In genomic region chr17:31144040-31145037, GRCm38 (mm10) we compare ENCODE assay signal across 15 mouse cellular contexts. TPM values are rescaled to one million over a fixed set of nuclear protein-coding genes. Genes with fewer than 3 reads are reported as not detected.
A peak's percentile ranks its signal among the peaks of the same experiment; 100 is the strongest.
DNase-seq lines count a peak whose midpoint lies in the region; ATAC-seq and TF ChIP-seq lines count a peak whose summit lies in the region.
"Had no signal": no experiment of that assay in that cellular context is flagged by ENCODE, and none has a peak within 500 bp of the region (broad histone marks: within the 10 kb centered on the region; RNA-seq: fewer than 3 reads in every experiment).

Tff2 (minus strand) TSS chr17:31144282.

- no peaks in the 10 kb centered on the region for H3K4me1 ChIP-seq in liver, embryonic 11.5 days (replicated peaks; ENCODE audit: control insufficient read depth, insufficient read depth, low read length)
- H3K4me1 ChIP-seq: heart, embryonic 12.5 days; limb, embryonic 12.5 days had no signal

- TF ChIP-seq CTCF in brain, embryonic 14.5 days (IDR thresholded peaks at IDR 0.05; ENCODE audit: borderline replicate concordance, extremely low read depth, insufficient read depth, insufficient read length): no peak

- H3K36me3 ChIP-seq in liver, embryonic 11.5 days (ENCODE audit: control insufficient read depth, insufficient read depth, low read length): no peaks in the 10 kb centered on the region
- H3K36me3 ChIP-seq: heart, embryonic 12.5 days; limb, embryonic 12.5 days had no signal

- ATAC-seq in liver, embryonic 11.5 days (replicated peaks; ENCODE audit: low FRiP score): no peak

- H3K4me2 ChIP-seq in liver, embryonic 11.5 days: no peak within 1 kb of the TSS
- H3K4me2 ChIP-seq: heart, embryonic 12.5 days; limb, embryonic 12.5 days had no signal

- H3K27me3 ChIP-seq in liver, embryonic 11.5 days (replicated peaks; ENCODE audit: control insufficient read depth, insufficient read depth, low read length): no peaks in the 10 kb centered on the region

- TF ChIP-seq POLR2A in brain, embryonic 14.5 days (IDR thresholded peaks at IDR 0.05; ENCODE audit: borderline replicate concordance, extremely low read depth, insufficient read depth, insufficient read length, poor library complexity, severe bottlenecking): no peak

- no peaks in the 10 kb centered on the region for H3K9me3 ChIP-seq in liver, embryonic 11.5 days (ENCODE audit: control insufficient read depth, low read length)

- no peak within 1 kb of the TSS for H3K4me3 ChIP-seq in liver, embryonic 11.5 days (ENCODE audit: low read depth, low read length)
- H3K4me3 ChIP-seq: heart, embryonic 12.5 days; limb, embryonic 12.5 days had no signal

- no peak within 1 kb of the TSS for H3K9ac ChIP-seq in liver, embryonic 11.5 days (ENCODE audit: low read depth, low read length)
- H3K9ac ChIP-seq: heart, embryonic 12.5 days; limb, embryonic 12.5 days had no signal

- peak; percentile 29 for DNase-seq in adrenal gland, postnatal 14 days
- no peak for DNase-seq in adrenal gland, postnatal 4 days (ENCODE audit: low spot score in 2 of 2)
- peak; percentile 15 for DNase-seq in liver
- no peak for DNase-seq in liver, embryonic 11.5 days (ENCODE audit: low spot score)
- DNase-seq in brain, embryonic 14.5 days (ENCODE audit: low read depth): peak; percentile 47
- peak; percentile 12 for DNase-seq in lung, postnatal 36 days
- no peak for DNase-seq in layer of hippocampus, adult 9-11 months
- DNase-seq in cerebellum, adult 9-10 months: no peak
- DNase-seq: cerebellum, adult 8-10 months; embryo, embryonic 11 days; kidney, adult 18-20 months; layer of hippocampus, postnatal 36 days had no signal

- H3K27ac ChIP-seq in liver, embryonic 11.5 days (ENCODE audit: low read depth, low read length): no peak within 1 kb of the TSS
- H3K27ac ChIP-seq: limb, embryonic 12.5 days had no signal

- WGBS in liver, embryonic 11.5 days: 69% methylated on average over 15 of the region's 15 CpGs

RNA-seq across cellular contexts. Expression of gene Tff2, which starts in this region (rescaled TPM):
- not detected in 2 replicates for total RNA-seq in adrenal gland, postnatal 14 days (2021)
- total RNA-seq in adrenal gland, postnatal 4 days (2021): 10 to 100 TPM in 1 of 2 experiments, not detected in 1; 35.5 TPM
- polyA plus RNA-seq in liver, embryonic 11.5 days (2014; fragmentation: Nextera tagmentation; extraction: Ambion mirVana): not detected in 2 replicates
- not detected in 2 replicates for polyA plus RNA-seq in brain, embryonic 14.5 days (2012; rRNA removed)
- total RNA-seq: hematopoietic stem cell, adult 5-6 weeks; layer of hippocampus, postnatal 36 days had no signal
- polyA plus RNA-seq: heart, embryonic 12.5 days; limb, embryonic 12.5 days had no signal

Comparison
In these comparisons a context has a peak if more than half of its experiments do, and no peak if none do; other contexts are left out.
1. DNase-seq: peak in liver (single experiment) and lung, postnatal 36 days (single experiment); none in adrenal gland, postnatal 4 days (0 of 2), liver, embryonic 11.5 days (single experiment), layer of hippocampus, adult 9-11 months (single experiment) and cerebellum, adult 9-10 months (single experiment).
2. Peak in DNase-seq in adrenal gland, postnatal 14 days; RNA of the gene not detected or under 1 TPM.
3. Peak in DNase-seq in brain, embryonic 14.5 days; RNA of the gene not detected or under 1 TPM.